Mouse (Mus musculus) heart, embryonic 10.5 days (tissue): Measurements from ENCODE around the gene Abhd17a. TPM values are rescaled to one million over a fixed set of nuclear protein-coding genes. Genes with fewer than 3 reads are reported as not detected.

Source experiments
- DNase-seq: peaks from one replicate; pipeline ENCODE4 v3.0.0-alpha.2; 2017; ENCODE audit warnings: low spot score
- H3K27ac ChIP-seq: fragments of 300-500 bp; sonication (generic); 2 replicates; pipeline ENCODE4 v1.5.1; 2016; ENCODE audit warnings: mild to moderate bottlenecking
- H3K27me3 ChIP-seq: fragments of 300-500 bp; sonication (generic); 2 replicates; pipeline ENCODE4 v1.6.1; 2016; ENCODE audit warnings: mild to moderate bottlenecking; ENCODE audit not compliant: poor library complexity, insufficient read depth, severe bottlenecking
- H3K36me3 ChIP-seq: fragments of 300-500 bp; sonication (generic); 2 replicates; pipeline ENCODE4 v1.6.1; 2016; ENCODE audit warnings: mild to moderate bottlenecking, moderate library complexity
- H3K4me1 ChIP-seq: fragments of 300-500 bp; sonication (generic); 2 replicates; pipeline ENCODE4 v1.6.1; 2016; ENCODE audit warnings: mild to moderate bottlenecking
- H3K4me3 ChIP-seq: fragments of 300-500 bp; sonication (generic); 2 replicates; pipeline ENCODE4 v1.5.1; 2016; ENCODE audit warnings: mild to moderate bottlenecking, moderate library complexity
- H3K9me3 ChIP-seq: fragments of 300-500 bp; sonication (generic); 2 replicates; pipeline ENCODE4 v1.6.1; 2016; ENCODE audit warnings: mild to moderate bottlenecking, moderate library complexity
- WGBS: fragments of 180-500 bp; shearing (Covaris S2); methylation state at CpG from one replicate; pipeline ENCODE4 v1.1.7; 2016; 5-methylcytosine and 5-hydroxymethylcytosine counted together
- polyA plus RNA-seq: library from polyadenylated mRNA; unstranded; fragments of >200 nt; fragmentation: Nextera tagmentation; extraction: Ambion mirVana; gene quantifications from 2 replicates; pipeline ENCODE4 v1.2.1, GENCODE M21; 2016

Abhd17a gene
- polyA plus RNA-seq, 1 experiment from 2014 or later, result 120 TPM

- Histone ChIP-seq H3K27me3 (no peaks in the 10 kb centered on the region), H3K4me3 (no peak overlapping the region), H3K36me3 (peaks cover 47% of the 10 kb centered on the region), H3K9me3 (no peaks in the 10 kb centered on the region), H3K4me1 (peaks cover 61% of the 10 kb centered on the region), H3K27ac (no peak overlapping the region)
- WGBS, result 88% methylated on average over 5 of the region's 5 CpGs
- DNase-seq, result no peak
Observed at GRCm38 (mm10) chr10:80583047-80583446, 7.1 kb downstream of the Abhd17a start.

GRCm38 (mm10) chr10:80578911-80579310, 11.2 kb downstream of the Abhd17a start:
- H3K9me3 ChIP-seq, result no peaks in the 10 kb centered on the region
- no peak for DNase-seq
- H3K4me3 ChIP-seq, result peak overlapping the region; percentile 88
- peaks cover 62% of the 10 kb centered on the region for H3K4me1 ChIP-seq
- H3K27ac ChIP-seq, result peak overlapping the region; percentile 92
- peaks cover 17% of the 10 kb centered on the region for H3K36me3 ChIP-seq
- H3K27me3 ChIP-seq, result no peaks in the 10 kb centered on the region
- 9% methylated on average over 8 of the region's 8 CpGs for WGBS

- peaks cover 62% of the 10 kb centered on the region for H3K4me1 ChIP-seq
- no peaks in the 10 kb centered on the region for H3K9me3 ChIP-seq
- H3K36me3 ChIP-seq, result peaks cover 10% of the 10 kb centered on the region
- H3K27ac ChIP-seq, result peak overlapping the region; percentile 92
- peak overlapping the region; percentile 88 for H3K4me3 ChIP-seq
- H3K27me3 ChIP-seq, result no peaks in the 10 kb centered on the region
- DNase-seq, result peak; percentile 94
- WGBS, result under 1% methylated on average over 29 of the region's 29 CpGs
Observed at GRCm38 (mm10) chr10:80578131-80578750, 11.9 kb downstream of the Abhd17a start.

GRCm38 (mm10) chr10:80577195-80578130, 12.7 kb downstream of the Abhd17a start, which contains the start of gene Klf16:
Klf16 (minus strand) TSS chr10:80577321.
- Histone ChIP-seq H3K27ac (peak within 1 kb of the TSS; percentile 92), H3K27me3 (no peaks in the 10 kb centered on the region), H3K4me3 (peak within 1 kb of the TSS; percentile 88), H3K4me1 (peaks cover 70% of the 10 kb centered on the region), H3K36me3 (peaks cover 6% of the 10 kb centered on the region), H3K9me3 (no peaks in the 10 kb centered on the region)
- peak; percentile 99 for DNase-seq
- under 1% methylated on average over 69 of the region's 97 CpGs for WGBS

- H3K4me1 ChIP-seq, result peaks cover 79% of the 10 kb centered on the region
- WGBS, result under 1% methylated on average over 95 of the region's 96 CpGs
- H3K36me3 ChIP-seq, result no peaks in the 10 kb centered on the region
- peak overlapping the region; percentile 88 for H3K4me3 ChIP-seq
- peak overlapping the region; percentile 92 for H3K27ac ChIP-seq
- H3K9me3 ChIP-seq, result no peaks in the 10 kb centered on the region
- DNase-seq, result no peak
- H3K27me3 ChIP-seq, result no peaks in the 10 kb centered on the region
Observed at GRCm38 (mm10) chr10:80576351-80577194, 13.6 kb downstream of the Abhd17a start.

- peak overlapping the region; percentile 92 for H3K27ac ChIP-seq
- no peak for DNase-seq
- peaks cover 85% of the 10 kb centered on the region for H3K4me1 ChIP-seq
- WGBS, result 12% methylated on average over 17 of the region's 17 CpGs
- no peaks in the 10 kb centered on the region for H3K27me3 ChIP-seq
- peak overlapping the region; percentile 88 for H3K4me3 ChIP-seq
- H3K36me3 ChIP-seq, result no peaks in the 10 kb centered on the region
- no peaks in the 10 kb centered on the region for H3K9me3 ChIP-seq
Observed at GRCm38 (mm10) chr10:80575925-80576324, 14.2 kb downstream of the Abhd17a start.

GRCm38 (mm10) chr10:80574896-80575295, 15.2 kb downstream of the Abhd17a start:
- Histone ChIP-seq H3K4me3 (peak overlapping the region; percentile 88), H3K27me3 (no peaks in the 10 kb centered on the region), H3K36me3 (no peaks in the 10 kb centered on the region), H3K4me1 (peaks cover 96% of the 10 kb centered on the region), H3K9me3 (no peaks in the 10 kb centered on the region), H3K27ac (0 out of 2 replicates have a peak overlapping the region, but pooled peaks have one; percentile 30)
- no peak for DNase-seq
- WGBS, result 72% methylated on average over 3 of the region's 3 CpGs

GRCm38 (mm10) chr10:80573944-80574343, 16.2 kb downstream of the Abhd17a start:
- Histone ChIP-seq H3K27ac (0 out of 2 replicates have a peak overlapping the region, but pooled peaks have one; percentile 17), H3K36me3 (peaks cover under 1% of the 10 kb centered on the region; the same call in 1 of the 2 replicates), H3K9me3 (no peaks in the 10 kb centered on the region), H3K4me3 (0 out of 2 replicates have a peak overlapping the region, but pooled peaks have one; percentile 13), H3K4me1 (peaks cover 98% of the 10 kb centered on the region), H3K27me3 (no peaks in the 10 kb centered on the region)
- DNase-seq, result no peak
- 55% methylated on average over 9 of the region's 9 CpGs for WGBS

- H3K4me1 ChIP-seq, result peaks cover 92% of the 10 kb centered on the region
- no peaks in the 10 kb centered on the region for H3K9me3 ChIP-seq
- no peak overlapping the region for H3K4me3 ChIP-seq
- WGBS, result 93% methylated on average over 2 of the region's 2 CpGs
- H3K36me3 ChIP-seq, result peaks cover 15% of the 10 kb centered on the region
- no peaks in the 10 kb centered on the region for H3K27me3 ChIP-seq
- peak overlapping the region; percentile 83; the same call in 1 of the 2 replicates for H3K27ac ChIP-seq
- no peak for DNase-seq
Observed at GRCm38 (mm10) chr10:80572477-80572876, 17.7 kb downstream of the Abhd17a start.

GRCm38 (mm10) chr10:80570871-80571836, 19.0 kb downstream of the Abhd17a start:
- Histone ChIP-seq H3K4me1 (peaks cover 88% of the 10 kb centered on the region), H3K9me3 (no peaks in the 10 kb centered on the region), H3K36me3 (peaks cover 18% of the 10 kb centered on the region), H3K4me3 (peak overlapping the region; percentile 47), H3K27ac (peak overlapping the region; percentile 83), H3K27me3 (no peaks in the 10 kb centered on the region)
- no peak for DNase-seq
- WGBS, result 22% methylated on average over 30 of the region's 30 CpGs

GRCm38 (mm10) chr10:80570419-80570818, 19.7 kb downstream of the Abhd17a start:
- H3K27ac ChIP-seq, result peak overlapping the region; percentile 83
- no peaks in the 10 kb centered on the region for H3K27me3 ChIP-seq
- peaks cover 18% of the 10 kb centered on the region for H3K36me3 ChIP-seq
- H3K4me1 ChIP-seq, result peaks cover 81% of the 10 kb centered on the region
- 81% methylated on average over 10 of the region's 10 CpGs for WGBS
- peak overlapping the region; percentile 47 for H3K4me3 ChIP-seq
- DNase-seq, result no peak
- H3K9me3 ChIP-seq, result no peaks in the 10 kb centered on the region
